Comparison of ENCODE assay signal across 15 mouse cellular contexts in the genomic region with DNA sequence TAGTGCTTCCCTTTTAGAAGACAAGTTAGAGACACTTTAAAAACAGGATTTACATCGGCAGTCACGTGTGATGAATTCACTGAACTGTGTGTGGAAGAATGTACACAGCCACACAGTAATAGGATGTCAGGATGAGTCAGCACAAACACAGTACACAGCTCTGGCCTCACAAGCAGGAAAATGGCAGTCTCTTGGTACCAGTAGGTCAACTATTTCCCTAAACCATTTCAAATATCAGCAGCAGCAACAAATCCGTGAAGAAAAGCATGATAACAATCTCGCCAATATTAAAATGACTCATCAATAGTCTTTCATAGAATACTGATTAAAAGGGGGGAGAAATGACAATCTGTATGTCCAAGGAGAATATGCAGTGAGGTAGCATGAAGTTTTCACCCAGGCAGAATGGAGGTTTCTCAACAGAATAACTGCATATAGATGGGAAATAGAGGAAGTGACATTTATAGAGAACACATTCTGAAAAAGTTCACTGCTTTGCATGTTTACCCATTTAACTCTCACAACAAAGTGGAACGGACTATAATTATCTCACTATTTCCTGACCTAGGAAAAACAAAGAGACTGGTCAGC. TPM values are rescaled to one million over a fixed set of nuclear protein-coding genes. Genes with fewer than 3 reads are reported as not detected.
DNase-seq lines count a peak whose midpoint lies in the region; ATAC-seq and TF ChIP-seq lines count a peak whose summit lies in the region.
"Had no signal": no experiment of that assay in that cellular context is flagged by ENCODE, and none has a peak within 500 bp of the region (broad histone marks: within the 10 kb centered on the region; RNA-seq: fewer than 3 reads in every experiment).

No protein-coding gene starts in this region.

- peak overlapping the region; percentile 28; the same call in 1 of the 2 replicates for H3K27ac ChIP-seq in layer of hippocampus, adult 2 months
- peak overlapping the region; percentile 85 for H3K27ac ChIP-seq in macrophage
- no peak overlapping the region for H3K27ac ChIP-seq in hindbrain, embryonic 12.5 days
- H3K27ac ChIP-seq: heart, embryonic 10.5 days; hindbrain, embryonic 10.5 days; limb, embryonic 13.5 days had no signal

- H3K9ac ChIP-seq in hindbrain, embryonic 12.5 days: no peak overlapping the region
- H3K9ac ChIP-seq: limb, embryonic 13.5 days had no signal

- no peaks in the 10 kb centered on the region for H3K36me3 ChIP-seq in macrophage (ENCODE audit: inconsistent target)
- H3K36me3 ChIP-seq in hindbrain, embryonic 12.5 days: no peaks in the 10 kb centered on the region
- H3K36me3 ChIP-seq: heart, embryonic 10.5 days; hindbrain, embryonic 10.5 days; limb, embryonic 13.5 days had no signal

- intact Hi-C loops in heart, postnatal 14 days (cut with DNase I): no loop called here

- POLR2A ChIA-PET in Patski (lab: Charles Lee): no interaction called here

- DNase-seq in layer of hippocampus, adult 2 months (ENCODE audit: low spot score in 2 of 2): no peak
- no peak for DNase-seq in layer of hippocampus, postnatal 10 days (ENCODE audit: low spot score in 2 of 2)
- DNase-seq in A20 (ENCODE audit: low read depth, low spot score) (peak; percentile 78), Patski (ENCODE audit: low read depth, low spot score) (no peak), MN1 (ENCODE audit: low spot score) (no peak)
- DNase-seq in heart, postnatal 14 days: no peak
- DNase-seq: adrenal gland, adult 8-10 months; kidney, adult 9 months; layer of hippocampus, postnatal 36 days; thymus, postnatal 14 days had no signal

- no peaks in the 10 kb centered on the region for H3K9me3 ChIP-seq in hindbrain, embryonic 12.5 days (replicated peaks)
- H3K9me3 ChIP-seq: heart, embryonic 10.5 days; hindbrain, embryonic 10.5 days; limb, embryonic 13.5 days had no signal

- peaks cover 2% of the 10 kb centered on the region for H3K27me3 ChIP-seq in Patski
- H3K27me3 ChIP-seq in hindbrain, embryonic 12.5 days: no peaks in the 10 kb centered on the region
- H3K27me3 ChIP-seq: limb, embryonic 13.5 days had no signal

- H3K4me1 ChIP-seq in hindbrain, embryonic 12.5 days: no peaks in the 10 kb centered on the region
- H3K4me1 ChIP-seq: hindbrain, embryonic 10.5 days; limb, embryonic 13.5 days had no signal

- 25% methylated on average over 5 of the region's 5 CpGs for WGBS in macrophage (ENCODE audit: missing documents)
- 79% methylated on average over 5 of the region's 5 CpGs for WGBS in hindbrain, embryonic 12.5 days

- H3K4me3 ChIP-seq in layer of hippocampus, adult 2 months: no peak overlapping the region
- no peak overlapping the region for H3K4me3 ChIP-seq in macrophage (ENCODE audit: inconsistent target)
- H3K4me3 ChIP-seq in hindbrain, embryonic 12.5 days: no peak overlapping the region
- H3K4me3 ChIP-seq: heart, embryonic 10.5 days; hindbrain, embryonic 10.5 days; limb, embryonic 13.5 days had no signal

- CTCF ChIA-PET in Patski (lab: Charles Lee): no interaction called here

- in situ Hi-C loops in Patski (cut with MboI; ENCODE audit: low pct_unique_long_range_greater_than_20kb): no loop called here

- peaks cover 87% of the 10 kb centered on the region for H3K79me2 ChIP-seq in macrophage (ENCODE audit: inconsistent target)

- ATAC-seq in Patski: peak; percentile 60
- no peak for ATAC-seq in hindbrain, embryonic 12.5 days (ENCODE audit: low FRiP score)

- H3K4me2 ChIP-seq in hindbrain, embryonic 12.5 days (replicated peaks): no peak overlapping the region
- H3K4me2 ChIP-seq: limb, embryonic 13.5 days had no signal

- TF ChIP-seq CTCF in layer of hippocampus, adult 2 months (conservative IDR thresholded peaks at IDR 0.05): no peak
- TF ChIP-seq CTCF in Patski (IDR thresholded peaks at IDR 0.05): no peak

RNA-seq across cellular contexts. Expression of gene Alcam, which starts 35.2 kb away (rescaled TPM):
- total RNA-seq in layer of hippocampus, adult 2 months (2021): 100 to 1,000 TPM; 113 to 116 TPM
- total RNA-seq in layer of hippocampus, postnatal 10 days (2021): 100 to 1,000 TPM; 127 to 135 TPM
- polyA plus RNA-seq in Patski (2021) (3.0 TPM), macrophage (2018) (108 to 331 TPM (median 162 TPM) in 3 replicates)
- total RNA-seq in macrophage (2018; cell fraction: chromatin; rRNA removed): 1,000 to 10,000 TPM in 2 of 26 experiments, 100 to 1,000 TPM in 24; 136 to 1,652 (median 442) TPM
- total RNA-seq in macrophage (2018; cell fraction: cytosol; rRNA removed): 100 to 1,000 TPM in 24 of 26 experiments, 10 to 100 TPM in 2; 85.8 to 258 (median 182) TPM
- 1,000 to 10,000 TPM in 1 of 26 experiments, 100 to 1,000 TPM in 25; 128 to 1,190 (median 364) TPM for total RNA-seq in macrophage (2018; cell fraction: nucleus; rRNA removed)
- 1 to 10 TPM; 4.1 to 5.1 TPM for total RNA-seq in heart, postnatal 14 days (2021)
- 36.4 and 38.6 TPM in 2 replicates for polyA plus RNA-seq in hindbrain, embryonic 12.5 days (2016; fragmentation: Nextera tagmentation; extraction: Ambion mirVana)

Comparison
In these comparisons a context has a peak if more than half of its experiments do, and no peak if none do; other contexts are left out.
1. RNA of gene Alcam, which starts 35.2 kb away (total RNA-seq): 127 to 135 TPM in layer of hippocampus, postnatal 10 days and 113 to 116 TPM in layer of hippocampus, adult 2 months; 4.1 to 5.1 TPM in heart, postnatal 14 days; every median in the first group is over 10 times any median in the second.